Mouse (Mus musculus) embryonic fibroblast, embryonic 13.5 days (primary cell): ENCODE measurements around the gene Dmc1. TPM values are rescaled to one million over a fixed set of nuclear protein-coding genes. Genes with fewer than 3 reads are reported as not detected.

Source experiments
- H3K27ac ChIP-seq: 2 replicates; pipeline ENCODE4 v1.5.1; 2012; ENCODE audit warnings: low read length, control low read depth, inconsistent platforms; ENCODE audit not compliant: insufficient read depth
- H3K4me1 ChIP-seq: 2 replicates; pipeline ENCODE4 v1.6.1; 2011; ENCODE audit warnings: low read length; ENCODE audit not compliant: control insufficient read depth, insufficient read depth
- H3K4me3 ChIP-seq: 2 replicates; pipeline ENCODE4 v1.5.1; 2011; ENCODE audit warnings: mild to moderate bottlenecking, control low read depth, low read length; ENCODE audit not compliant: insufficient read depth
- CTCF ChIP-seq: IDR thresholded peaks from 2 replicates; pipeline ENCODE4 v1.5.1; 2011; ENCODE audit warnings: mild to moderate bottlenecking, control low read depth, low read length, moderate library complexity, borderline replicate concordance; ENCODE audit not compliant: insufficient read depth
- POLR2A ChIP-seq: IDR thresholded peaks from 2 replicates; pipeline ENCODE4 v1.6.1; 2011; ENCODE audit warnings: low read depth, mild to moderate bottlenecking, control low read depth, low read length, moderate library complexity
- polyA plus RNA-seq: library from polyadenylated mRNA; stranded (reverse); fragments of >200 nt; gene quantifications from 2 replicates; pipeline ENCODE4 v1.2.4, GENCODE M21; 2011; ENCODE audit warnings: low read depth; ENCODE audit not compliant: missing spikeins, insufficient read length

Dmc1 gene
- polyA plus RNA-seq, 1 experiment: 0.61 TPM

- Histone ChIP-seq H3K4me3 (peak overlapping the region; percentile 95), H3K27ac (peak overlapping the region; percentile 92), H3K4me1 (no peaks in the 10 kb centered on the region)
- TF ChIP-seq CTCF: no peak
- TF ChIP-seq POLR2A: no peak
Observed at GRCm38 (mm10) chr15:79545496-79545895, 59.4 kb downstream of the Dmc1 start.

GRCm38 (mm10) chr15:79543968-79544367 lies 60.9 kb downstream of the Dmc1 start:
- no peak for TF ChIP-seq POLR2A
- no peak for TF ChIP-seq CTCF
- Histone ChIP-seq H3K4me1 (no peaks in the 10 kb centered on the region), H3K27ac (no peak overlapping the region), H3K4me3 (peak overlapping the region; percentile 17)

- TF ChIP-seq CTCF (no peak), POLR2A (no peak)
- Histone ChIP-seq H3K27ac (no peak overlapping the region), H3K4me3 (no peak overlapping the region), H3K4me1 (no peaks in the 10 kb centered on the region; the same call in none of the 2 replicates)
Observed at GRCm38 (mm10) chr15:79533796-79534195, 71.1 kb downstream of the Dmc1 start.

GRCm38 (mm10) chr15:79529935-79530334 lies 75.0 kb downstream of the Dmc1 start:
- Histone ChIP-seq H3K27ac (no peak overlapping the region), H3K4me1 (no peaks in the 10 kb centered on the region; the same call in none of the 2 replicates), H3K4me3 (no peak overlapping the region)
- TF ChIP-seq POLR2A (no peak), CTCF (no peak)

GRCm38 (mm10) chr15:79527991-79528639 lies 76.8 kb downstream of the Dmc1 start:
- H3K27ac ChIP-seq: no peak overlapping the region
- H3K4me1 ChIP-seq: no peaks in the 10 kb centered on the region; the same call in none of the 2 replicates
- TF ChIP-seq CTCF: no peak
- TF ChIP-seq POLR2A: no peak; the same call in 1 of the 2 replicates
- no peak overlapping the region for H3K4me3 ChIP-seq

GRCm38 (mm10) chr15:79527192-79527591 lies 77.7 kb downstream of the Dmc1 start:
- Histone ChIP-seq H3K4me1 (no peaks in the 10 kb centered on the region; the same call in none of the 2 replicates), H3K27ac (no peak overlapping the region), H3K4me3 (no peak overlapping the region)
- TF ChIP-seq POLR2A (peak; percentile 46; the same call in 1 of the 2 replicates), CTCF (no peak)

GRCm38 (mm10) chr15:79525979-79526768 lies 78.7 kb downstream of the Dmc1 start:
- no peak for TF ChIP-seq CTCF
- Histone ChIP-seq H3K27ac (no peak overlapping the region), H3K4me1 (no peaks in the 10 kb centered on the region; the same call in none of the 2 replicates), H3K4me3 (no peak overlapping the region)

- Histone ChIP-seq H3K27ac (no peak overlapping the region), H3K4me3 (no peak overlapping the region)
- TF ChIP-seq CTCF (no peak), POLR2A (peak; percentile 9; the same call in 1 of the 2 replicates)
Observed at GRCm38 (mm10) chr15:79525564-79525963, 79.3 kb downstream of the Dmc1 start.

GRCm38 (mm10) chr15:79519400-79520220 lies 85.3 kb downstream of the Dmc1 start:
- H3K4me3 ChIP-seq: no peak overlapping the region
- H3K27ac ChIP-seq: no peak overlapping the region
- TF ChIP-seq CTCF (no peak), POLR2A (no peak)
- H3K4me1 ChIP-seq: 0 out of 2 replicates have a peak, but pooled peaks cover 2% of the 10 kb centered on the region

More at GRCm38 (mm10) chr15:79525564-79525963, 79.3 kb downstream of the Dmc1 start:
- H3K4me1 ChIP-seq: no peaks in the 10 kb centered on the region; the same call in none of the 2 replicates
